Mouse (Mus musculus): Measurements from ENCODE around the gene Hivep2.

GRCm38 (mm10) chr10:13935646-13936045 is 30.2 kb upstream of the Hivep2 start:
- TF ChIP-seq CTCF (IDR thresholded peaks at IDR 0.05; ENCODE audit: extremely low read depth, insufficient read depth, insufficient read length, insufficient replicate concordance) = no peak
- no peak for TF ChIP-seq POLR2A (IDR thresholded peaks at IDR 0.05; ENCODE audit: low read depth, low read length)

Measured in spleen, adult 2 months (tissue).